Mouse (Mus musculus): ENCODE measurements at regions not wholly inside any gene's neighbourhood (a gene's known extent, or its start where the extent isn't known, plus 50 kb on each side); places are given as distances from the start of the nearest gene placed in this dataset.
"Not testable (repeated sequence)": the region's sequence is repeated elsewhere in the genome, so short reads cannot be mapped to it uniquely, and the experiment has no call there.

GRCm38 (mm10) chr9:80858998-80859397, 393.7 kb upstream of the Impg1 start:
- Histone ChIP-seq H3K9me3 (ENCODE audit: low read length) (no peaks in the 10 kb centered on the region), H3K4me1 (replicated peaks; ENCODE audit: low read depth, low read length) (no peaks in the 10 kb centered on the region)
- TF ChIP-seq CTCF (conservative IDR thresholded peaks at IDR 0.05; ENCODE audit: low read length): no peak

GRCm38 (mm10) chr9:80848190-80848589, 382.9 kb upstream of the Impg1 start:
- TF ChIP-seq NANOG (IDR thresholded peaks at IDR 0.05; ENCODE audit: borderline replicate concordance, low read length) (no peak), CTCF (conservative IDR thresholded peaks at IDR 0.05; ENCODE audit: low read length) (no peak), POU5F1 (IDR thresholded peaks at IDR 0.05; ENCODE audit: borderline replicate concordance, low read length) (no peak)
- Histone ChIP-seq H3K27me3 (ENCODE audit: insufficient read depth, low read length) (no peaks in the 10 kb centered on the region), H3K36me3 (ENCODE audit: insufficient read depth, low read length) (no peaks in the 10 kb centered on the region), H3K4me3 (replicated peaks; ENCODE audit: low read length) (no peak overlapping the region), H3K4me1 (replicated peaks; ENCODE audit: low read depth, low read length) (no peaks in the 10 kb centered on the region), H3K9me3 (ENCODE audit: low read length) (no peaks in the 10 kb centered on the region)

More at GRCm38 (mm10) chr9:80858998-80859397, 393.7 kb upstream of the Impg1 start:
- Histone ChIP-seq H3K36me3 (ENCODE audit: insufficient read depth, low read length) (no peaks in the 10 kb centered on the region), H3K4me3 (replicated peaks; ENCODE audit: low read length) (no peak overlapping the region), H3K27me3 (ENCODE audit: insufficient read depth, low read length) (no peaks in the 10 kb centered on the region)

GRCm38 (mm10) chr9:80832808-80833207, 367.5 kb upstream of the Impg1 start:
- Histone ChIP-seq H3K4me3 (replicated peaks; ENCODE audit: low read length) (no peak overlapping the region), H3K36me3 (ENCODE audit: insufficient read depth, low read length) (no peaks in the 10 kb centered on the region), H3K27me3 (ENCODE audit: insufficient read depth, low read length) (no peaks in the 10 kb centered on the region), H3K4me1 (replicated peaks; ENCODE audit: low read depth, low read length) (no peaks in the 10 kb centered on the region), H3K9me3 (ENCODE audit: low read length) (peaks cover 3% of the 10 kb centered on the region; the same call in 1 of the 2 replicates)
- no peak for TF ChIP-seq CTCF (conservative IDR thresholded peaks at IDR 0.05; ENCODE audit: low read length)
- TF ChIP-seq POU5F1 (IDR thresholded peaks at IDR 0.05; ENCODE audit: borderline replicate concordance, low read length): no peak
- no peak for TF ChIP-seq NANOG (IDR thresholded peaks at IDR 0.05; ENCODE audit: borderline replicate concordance, low read length)

- H3K27me3 ChIP-seq (ENCODE audit: insufficient read depth, low read length): no peaks in the 10 kb centered on the region
- no peak overlapping the region for H3K4me3 ChIP-seq (replicated peaks; ENCODE audit: low read length)
- H3K4me1 ChIP-seq (replicated peaks; ENCODE audit: low read depth, low read length): no peaks in the 10 kb centered on the region
- TF ChIP-seq NANOG (IDR thresholded peaks at IDR 0.05; ENCODE audit: borderline replicate concordance, low read length) (no peak), POU5F1 (IDR thresholded peaks at IDR 0.05; ENCODE audit: borderline replicate concordance, low read length) (no peak), CTCF (conservative IDR thresholded peaks at IDR 0.05; ENCODE audit: low read length) (no peak)
- no peaks in the 10 kb centered on the region for H3K36me3 ChIP-seq (ENCODE audit: insufficient read depth, low read length)
- H3K9me3 ChIP-seq (ENCODE audit: low read length): no peaks in the 10 kb centered on the region
Measured at GRCm38 (mm10) chr9:80825346-80825745, 360.1 kb upstream of the Impg1 start.

- no peaks in the 10 kb centered on the region for H3K4me1 ChIP-seq (replicated peaks; ENCODE audit: low read depth, low read length)
- H3K27me3 ChIP-seq (ENCODE audit: insufficient read depth, low read length): no peaks in the 10 kb centered on the region
- no peaks in the 10 kb centered on the region for H3K9me3 ChIP-seq (ENCODE audit: low read length)
- no peak for TF ChIP-seq POU5F1 (IDR thresholded peaks at IDR 0.05; ENCODE audit: borderline replicate concordance, low read length)
- no peak for TF ChIP-seq NANOG (IDR thresholded peaks at IDR 0.05; ENCODE audit: borderline replicate concordance, low read length)
- TF ChIP-seq CTCF (conservative IDR thresholded peaks at IDR 0.05; ENCODE audit: low read length): no peak
- no peak overlapping the region for H3K4me3 ChIP-seq (replicated peaks; ENCODE audit: low read length)
- H3K36me3 ChIP-seq (ENCODE audit: insufficient read depth, low read length): no peaks in the 10 kb centered on the region
Measured at GRCm38 (mm10) chr9:80820066-80820465, 354.8 kb upstream of the Impg1 start.

- no peaks in the 10 kb centered on the region for H3K36me3 ChIP-seq (ENCODE audit: insufficient read depth, low read length)
- TF ChIP-seq POU5F1 (IDR thresholded peaks at IDR 0.05; ENCODE audit: borderline replicate concordance, low read length): no peak
- TF ChIP-seq CTCF (conservative IDR thresholded peaks at IDR 0.05; ENCODE audit: low read length): no peak
- no peak for TF ChIP-seq NANOG (IDR thresholded peaks at IDR 0.05; ENCODE audit: borderline replicate concordance, low read length)
- no peak overlapping the region for H3K4me3 ChIP-seq (replicated peaks; ENCODE audit: low read length)
- no peaks in the 10 kb centered on the region for H3K4me1 ChIP-seq (replicated peaks; ENCODE audit: low read depth, low read length)
- H3K9me3 ChIP-seq (ENCODE audit: low read length): no peaks in the 10 kb centered on the region
- H3K27me3 ChIP-seq (ENCODE audit: insufficient read depth, low read length): no peaks in the 10 kb centered on the region
Measured at GRCm38 (mm10) chr9:80819070-80819469, 353.8 kb upstream of the Impg1 start.

GRCm38 (mm10) chr9:80813921-80814320, 348.6 kb upstream of the Impg1 start:
- not testable (repeated sequence) for H3K4me1 ChIP-seq (replicated peaks; ENCODE audit: low read depth, low read length); H3K27me3 ChIP-seq (ENCODE audit: insufficient read depth, low read length); H3K9me3 ChIP-seq (ENCODE audit: low read length); H3K36me3 ChIP-seq (ENCODE audit: insufficient read depth, low read length); H3K4me3 ChIP-seq (replicated peaks; ENCODE audit: low read length)

- TF ChIP-seq NANOG (IDR thresholded peaks at IDR 0.05; ENCODE audit: borderline replicate concordance, low read length): no peak
- TF ChIP-seq CTCF (conservative IDR thresholded peaks at IDR 0.05; ENCODE audit: low read length): no peak
- no peak for TF ChIP-seq POU5F1 (IDR thresholded peaks at IDR 0.05; ENCODE audit: borderline replicate concordance, low read length)
- Histone ChIP-seq H3K27me3 (ENCODE audit: insufficient read depth, low read length) (no peaks in the 10 kb centered on the region), H3K4me3 (replicated peaks; ENCODE audit: low read length) (no peak overlapping the region), H3K4me1 (replicated peaks; ENCODE audit: low read depth, low read length) (no peaks in the 10 kb centered on the region), H3K36me3 (ENCODE audit: insufficient read depth, low read length) (no peaks in the 10 kb centered on the region), H3K9me3 (ENCODE audit: low read length) (no peaks in the 10 kb centered on the region)
Measured at GRCm38 (mm10) chr9:80791523-80791922, 326.2 kb upstream of the Impg1 start.

- Histone ChIP-seq H3K4me1 (replicated peaks; ENCODE audit: low read depth, low read length) (0 out of 2 replicates have a peak, but pooled peaks cover 4% of the 10 kb centered on the region), H3K36me3 (ENCODE audit: insufficient read depth, low read length) (no peaks in the 10 kb centered on the region), H3K27me3 (ENCODE audit: insufficient read depth, low read length) (no peaks in the 10 kb centered on the region), H3K4me3 (replicated peaks; ENCODE audit: low read length) (no peak overlapping the region), H3K9me3 (ENCODE audit: low read length) (no peaks in the 10 kb centered on the region)
- TF ChIP-seq POU5F1 (IDR thresholded peaks at IDR 0.05; ENCODE audit: borderline replicate concordance, low read length): no peak
- no peak for TF ChIP-seq CTCF (conservative IDR thresholded peaks at IDR 0.05; ENCODE audit: low read length)
- TF ChIP-seq NANOG (IDR thresholded peaks at IDR 0.05; ENCODE audit: borderline replicate concordance, low read length): no peak
Measured at GRCm38 (mm10) chr9:80774541-80774940, 309.3 kb upstream of the Impg1 start.

GRCm38 (mm10) chr9:80735806-80736205, 270.5 kb upstream of the Impg1 start:
- H3K27me3 ChIP-seq (ENCODE audit: insufficient read depth, low read length); H3K36me3 ChIP-seq (ENCODE audit: insufficient read depth, low read length); H3K4me1 ChIP-seq (replicated peaks; ENCODE audit: low read depth, low read length); H3K4me3 ChIP-seq (replicated peaks; ENCODE audit: low read length); H3K9me3 ChIP-seq (ENCODE audit: low read length): not testable (repeated sequence)

All from E14TG2a.4 (cell line).